Mouse (Mus musculus): ENCODE results near the gene Ttl. TPM values are rescaled to one million over a fixed set of nuclear protein-coding genes. Genes with fewer than 3 reads are reported as not detected.
A peak's percentile ranks its signal among the peaks of the same experiment; 100 is the strongest.

Ttl gene
- polyA plus RNA-seq, 1 experiment from 2014 or later: 3.4 TPM

GRCm38 (mm10) chr2:129118061-129118460 lies 52.3 kb downstream of the Ttl start:
- peaks cover 70% of the 10 kb centered on the region for H3K36me3 ChIP-seq (ENCODE audit: control insufficient read depth, insufficient read depth)
- TF ChIP-seq CTCF (IDR thresholded peaks at IDR 0.05; ENCODE audit: low read depth): no peak
- ATAC-seq: no peak

GRCm38 (mm10) chr2:129121986-129122385 lies 56.2 kb downstream of the Ttl start:
- H3K9ac ChIP-seq (ENCODE audit: low read depth, low read length): no peak overlapping the region
- H3K27me3 ChIP-seq (replicated peaks; ENCODE audit: control insufficient read depth, insufficient read depth, low read length): no peaks in the 10 kb centered on the region
- WGBS: 92% methylated on average over 8 of the region's 8 CpGs
- no peak overlapping the region for H3K4me3 ChIP-seq (ENCODE audit: low read depth, low read length)
- peaks cover 62% of the 10 kb centered on the region for H3K36me3 ChIP-seq (ENCODE audit: control insufficient read depth, insufficient read depth)
- no peak for ATAC-seq
- TF ChIP-seq CTCF (IDR thresholded peaks at IDR 0.05; ENCODE audit: low read depth): no peak
- H3K9me3 ChIP-seq (ENCODE audit: control insufficient read depth): no peaks in the 10 kb centered on the region
- H3K4me2 ChIP-seq (replicated peaks; ENCODE audit: low read depth): no peak overlapping the region
- H3K27ac ChIP-seq (ENCODE audit: low read depth, low read length): no peak overlapping the region
- no peaks in the 10 kb centered on the region for H3K4me1 ChIP-seq (replicated peaks; ENCODE audit: control insufficient read depth, insufficient read depth, low read length)

More at GRCm38 (mm10) chr2:129118061-129118460, 52.3 kb downstream of the Ttl start:
- H3K9me3 ChIP-seq (ENCODE audit: control insufficient read depth): no peaks in the 10 kb centered on the region
- WGBS: 96% methylated on average over 12 of the region's 12 CpGs
- H3K4me1 ChIP-seq (replicated peaks; ENCODE audit: control insufficient read depth, insufficient read depth, low read length): no peaks in the 10 kb centered on the region
- H3K4me2 ChIP-seq (replicated peaks; ENCODE audit: low read depth): no peak overlapping the region
- H3K9ac ChIP-seq (ENCODE audit: low read depth, low read length): no peak overlapping the region
- no peak overlapping the region for H3K4me3 ChIP-seq (ENCODE audit: low read depth, low read length)
- H3K27ac ChIP-seq (ENCODE audit: low read depth, low read length): no peak overlapping the region
- no peaks in the 10 kb centered on the region for H3K27me3 ChIP-seq (replicated peaks; ENCODE audit: control insufficient read depth, insufficient read depth, low read length)

GRCm38 (mm10) chr2:129129412-129129929 lies 63.7 kb downstream of the Ttl start, which contains the start of gene Chchd5:
Chchd5 (plus strand) TSS chr2:129129700.
- WGBS: under 1% methylated on average over 35 of the region's 35 CpGs
- TF ChIP-seq CTCF (IDR thresholded peaks at IDR 0.05; ENCODE audit: low read depth): no peak
- Histone ChIP-seq H3K4me1 (replicated peaks; ENCODE audit: control insufficient read depth, insufficient read depth, low read length) (0 out of 2 replicates have a peak, but pooled peaks cover 5% of the 10 kb centered on the region), H3K36me3 (ENCODE audit: control insufficient read depth, insufficient read depth) (peaks cover 36% of the 10 kb centered on the region), H3K9me3 (ENCODE audit: control insufficient read depth) (no peaks in the 10 kb centered on the region), H3K27me3 (replicated peaks; ENCODE audit: control insufficient read depth, insufficient read depth, low read length) (no peaks in the 10 kb centered on the region), H3K9ac (ENCODE audit: low read depth, low read length) (peak within 1 kb of the TSS; percentile 82), H3K4me2 (replicated peaks; ENCODE audit: low read depth) (peak within 1 kb of the TSS; percentile 85), H3K27ac (ENCODE audit: low read depth, low read length) (peak within 1 kb of the TSS; percentile 93), H3K4me3 (ENCODE audit: low read depth, low read length) (peak within 1 kb of the TSS; percentile 71)
- ATAC-seq: peak; percentile 100

GRCm38 (mm10) chr2:129129987-129130545 lies 64.3 kb downstream of the Ttl start:
- H3K27me3 ChIP-seq (replicated peaks; ENCODE audit: control insufficient read depth, insufficient read depth, low read length): no peaks in the 10 kb centered on the region
- H3K36me3 ChIP-seq (ENCODE audit: control insufficient read depth, insufficient read depth): peaks cover 30% of the 10 kb centered on the region
- H3K4me1 ChIP-seq (replicated peaks; ENCODE audit: control insufficient read depth, insufficient read depth, low read length): 0 out of 2 replicates have a peak, but pooled peaks cover 5% of the 10 kb centered on the region
- peak overlapping the region; percentile 71 for H3K4me3 ChIP-seq (ENCODE audit: low read depth, low read length)
- peak overlapping the region; percentile 85 for H3K4me2 ChIP-seq (replicated peaks; ENCODE audit: low read depth)
- 35% methylated on average over 18 of the region's 18 CpGs for WGBS
- peak overlapping the region; percentile 82 for H3K9ac ChIP-seq (ENCODE audit: low read depth, low read length)
- TF ChIP-seq CTCF (IDR thresholded peaks at IDR 0.05; ENCODE audit: low read depth): no peak
- H3K9me3 ChIP-seq (ENCODE audit: control insufficient read depth): no peaks in the 10 kb centered on the region
- ATAC-seq: peak; percentile 25
- peak overlapping the region; percentile 68 for H3K27ac ChIP-seq (ENCODE audit: low read depth, low read length)

GRCm38 (mm10) chr2:129130776-129131175 lies 65.0 kb downstream of the Ttl start:
- Histone ChIP-seq H3K4me1 (replicated peaks; ENCODE audit: control insufficient read depth, insufficient read depth, low read length) (0 out of 2 replicates have a peak, but pooled peaks cover 5% of the 10 kb centered on the region), H3K36me3 (ENCODE audit: control insufficient read depth, insufficient read depth) (peaks cover 23% of the 10 kb centered on the region), H3K4me2 (replicated peaks; ENCODE audit: low read depth) (peak overlapping the region; percentile 85; the same call in 1 of the 2 replicates), H3K4me3 (ENCODE audit: low read depth, low read length) (no peak overlapping the region), H3K9ac (ENCODE audit: low read depth, low read length) (no peak overlapping the region), H3K27ac (ENCODE audit: low read depth, low read length) (no peak overlapping the region), H3K27me3 (replicated peaks; ENCODE audit: control insufficient read depth, insufficient read depth, low read length) (no peaks in the 10 kb centered on the region), H3K9me3 (ENCODE audit: control insufficient read depth) (no peaks in the 10 kb centered on the region)
- no peak for TF ChIP-seq CTCF (IDR thresholded peaks at IDR 0.05; ENCODE audit: low read depth)
- no peak for ATAC-seq
- WGBS: 92% methylated on average over 2 of the region's 2 CpGs

GRCm38 (mm10) chr2:129132231-129132630 lies 66.5 kb downstream of the Ttl start:
- H3K4me2 ChIP-seq (replicated peaks; ENCODE audit: low read depth): no peak overlapping the region
- no peaks in the 10 kb centered on the region for H3K27me3 ChIP-seq (replicated peaks; ENCODE audit: control insufficient read depth, insufficient read depth, low read length)
- TF ChIP-seq CTCF (IDR thresholded peaks at IDR 0.05; ENCODE audit: low read depth): peak; percentile 25; the same call in 1 of the 2 replicates
- 0 out of 2 replicates have a peak, but pooled peaks cover 5% of the 10 kb centered on the region for H3K4me1 ChIP-seq (replicated peaks; ENCODE audit: control insufficient read depth, insufficient read depth, low read length)
- H3K9ac ChIP-seq (ENCODE audit: low read depth, low read length): no peak overlapping the region
- 93% methylated on average over 7 of the region's 7 CpGs for WGBS
- H3K36me3 ChIP-seq (ENCODE audit: control insufficient read depth, insufficient read depth): peaks cover 18% of the 10 kb centered on the region
- no peak overlapping the region for H3K4me3 ChIP-seq (ENCODE audit: low read depth, low read length)
- H3K9me3 ChIP-seq (ENCODE audit: control insufficient read depth): no peaks in the 10 kb centered on the region
- no peak overlapping the region for H3K27ac ChIP-seq (ENCODE audit: low read depth, low read length)
- ATAC-seq: no peak
